Mouse (Mus musculus) liver, embryonic 16.5 days (tissue): ENCODE measurements around the gene Fyn. TPM values are rescaled to one million over a fixed set of nuclear protein-coding genes. Genes with fewer than 3 reads are reported as not detected.

ENCODE experiments used
- ATAC-seq: fragments of 200-750 bp; cut with Nextera tagmentation; 2 replicates; pipeline ENCODE4 v1.8.0; 2017; ENCODE audit warnings: low read depth, mild to moderate bottlenecking, moderate number of reproducible peaks, moderate library complexity
- H3K27ac ChIP-seq: fragments of 300-500 bp; sonication (generic); 2 replicates; pipeline ENCODE4 v1.5.1; 2014; ENCODE audit warnings: mild to moderate bottlenecking, low read length
- H3K27me3 ChIP-seq: fragments of 300-500 bp; sonication (generic); 2 replicates; pipeline ENCODE4 v1.6.1; 2014; ENCODE audit warnings: low read depth, low read length, mixed read lengths; ENCODE audit not compliant: control insufficient read depth, insufficient read depth
- H3K36me3 ChIP-seq: fragments of 300-500 bp; sonication (generic); 2 replicates; pipeline ENCODE4 v1.6.1; 2014; ENCODE audit warnings: mild to moderate bottlenecking; ENCODE audit not compliant: control insufficient read depth, insufficient read depth
- H3K4me1 ChIP-seq: fragments of 300-500 bp; sonication (generic); 2 replicates; pipeline ENCODE4 v1.6.1; 2014; ENCODE audit warnings: low read depth, low read length, mixed read lengths; ENCODE audit not compliant: control insufficient read depth
- H3K4me2 ChIP-seq: fragments of 300-500 bp; sonication (generic); 2 replicates; pipeline ENCODE4 v1.6.1; 2014; ENCODE audit warnings: low read depth, low read length, mixed read lengths
- H3K4me3 ChIP-seq: fragments of 300-500 bp; sonication (generic); 2 replicates; pipeline ENCODE4 v1.5.1; 2014; ENCODE audit warnings: low read depth, mild to moderate bottlenecking, low read length
- H3K9ac ChIP-seq: fragments of 300-500 bp; sonication (generic); 2 replicates; pipeline ENCODE4 v1.6.1; 2014; ENCODE audit warnings: low read depth, low read length
- H3K9me3 ChIP-seq: fragments of 300-500 bp; sonication (generic); replicated peaks from 2 replicates; pipeline ENCODE4 v1.6.1; 2016; ENCODE audit warnings: low read length; ENCODE audit not compliant: control insufficient read depth
- WGBS: fragments of 180-500 bp; shearing (Covaris S2); extraction: QIAGEN DNeasy Blood & Tissue Kit; methylation state at CpG from one replicate; pipeline ENCODE4 v1.1.7; 2014; ENCODE audit not compliant: insufficient replicate concordance; 5-methylcytosine and 5-hydroxymethylcytosine counted together
- polyA plus RNA-seq: library from polyadenylated mRNA; unstranded; fragments of >200 nt; fragmentation: Nextera tagmentation; extraction: Ambion mirVana; gene quantifications from 2 replicates; pipeline ENCODE4 v1.2.1, GENCODE M21; 2015

Gene Fyn
- polyA plus RNA-seq, 1 experiment from 2014 or later = 5.9 TPM

GRCm38 (mm10) chr10:39403706-39404105 is 35.1 kb downstream of the Fyn start:
- Histone ChIP-seq H3K4me1 (no peaks in the 10 kb centered on the region; the same call in 1 of the 2 replicates), H3K27ac (no peak overlapping the region), H3K4me2 (no peak overlapping the region), H3K36me3 (no peaks in the 10 kb centered on the region; the same call in 1 of the 2 replicates), H3K27me3 (no peaks in the 10 kb centered on the region), H3K9me3 (no peaks in the 10 kb centered on the region), H3K4me3 (no peak overlapping the region), H3K9ac (no peak overlapping the region)
- ATAC-seq = no peak
- 73% methylated on average over 6 of the region's 6 CpGs for WGBS

DNA sequence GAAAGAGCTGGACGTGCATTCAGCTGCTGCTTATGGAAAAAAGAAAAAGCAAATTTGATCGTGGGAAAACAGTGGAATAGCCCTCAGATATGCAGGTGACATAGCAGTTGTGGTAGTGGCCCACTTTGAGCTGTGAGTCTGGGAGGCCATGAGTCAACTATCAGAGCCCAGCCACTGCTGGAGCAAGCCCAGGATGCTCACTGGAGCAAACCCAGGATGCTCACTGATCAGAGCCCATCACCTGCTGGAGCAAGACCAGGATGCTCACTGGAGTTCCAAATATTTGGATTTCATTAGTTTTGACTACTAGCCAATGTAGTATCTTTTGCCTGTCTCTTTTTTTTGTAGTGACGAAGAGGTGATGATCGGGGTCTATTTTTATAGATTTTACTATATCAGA is 35.5 kb downstream of the Fyn start:
- WGBS = 66% methylated on average over 4 of the region's 4 CpGs
- Histone ChIP-seq H3K9ac (no peak overlapping the region), H3K4me3 (no peak overlapping the region), H3K4me2 (no peak overlapping the region), H3K36me3 (no peaks in the 10 kb centered on the region), H3K27me3 (no peaks in the 10 kb centered on the region), H3K9me3 (no peaks in the 10 kb centered on the region), H3K27ac (no peak overlapping the region), H3K4me1 (no peaks in the 10 kb centered on the region; the same call in 1 of the 2 replicates)
- no peak for ATAC-seq

DNA sequence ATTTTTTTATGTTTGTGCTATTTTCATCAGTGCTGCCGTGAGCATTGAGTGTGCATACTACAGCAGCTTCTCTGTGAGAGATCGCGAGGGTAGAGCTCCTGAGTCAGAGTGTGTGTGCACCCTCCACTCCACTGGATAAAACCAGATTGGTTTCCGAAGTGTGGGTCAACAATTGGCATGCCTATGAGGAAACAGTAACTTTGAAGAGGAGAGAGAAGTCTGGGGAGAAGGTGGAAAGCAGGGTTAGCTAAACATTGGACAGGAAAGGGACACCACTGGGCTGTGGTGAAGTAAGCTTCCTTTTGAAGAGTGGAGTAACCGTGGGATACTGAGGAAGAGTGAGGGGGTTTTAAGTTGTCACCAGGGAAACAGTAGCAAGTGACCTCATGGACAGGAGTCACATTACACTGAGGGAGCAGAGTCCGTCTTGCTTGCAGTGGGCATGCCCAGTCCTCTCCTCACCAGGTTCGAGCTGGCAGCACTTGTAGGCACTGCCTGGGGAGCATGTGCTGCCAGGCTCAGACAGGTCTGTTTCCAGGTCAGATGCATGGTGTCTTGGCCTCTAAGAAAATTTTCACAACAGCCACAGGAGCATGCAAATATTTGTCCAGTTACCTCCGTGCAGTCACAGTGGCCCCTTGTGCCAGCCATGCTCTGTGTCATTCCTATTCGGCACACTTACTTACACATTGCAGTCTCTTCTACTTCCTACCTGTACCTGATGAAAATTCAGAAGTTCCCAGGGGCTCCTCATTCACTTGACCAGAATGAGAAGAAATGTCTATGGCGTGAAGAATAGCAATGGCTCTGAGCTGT is 37.5 kb downstream of the Fyn start:
- H3K9ac ChIP-seq = no peak overlapping the region
- 52% methylated on average over 10 of the region's 10 CpGs for WGBS
- H3K27me3 ChIP-seq = no peaks in the 10 kb centered on the region
- H3K4me3 ChIP-seq = no peak overlapping the region
- no peaks in the 10 kb centered on the region; the same call in 1 of the 2 replicates for H3K4me1 ChIP-seq
- H3K27ac ChIP-seq = no peak overlapping the region
- ATAC-seq = peak; percentile 48; the same call in 1 of the 2 replicates
- H3K4me2 ChIP-seq = no peak overlapping the region
- H3K9me3 ChIP-seq = no peaks in the 10 kb centered on the region
- H3K36me3 ChIP-seq = no peaks in the 10 kb centered on the region

DNA sequence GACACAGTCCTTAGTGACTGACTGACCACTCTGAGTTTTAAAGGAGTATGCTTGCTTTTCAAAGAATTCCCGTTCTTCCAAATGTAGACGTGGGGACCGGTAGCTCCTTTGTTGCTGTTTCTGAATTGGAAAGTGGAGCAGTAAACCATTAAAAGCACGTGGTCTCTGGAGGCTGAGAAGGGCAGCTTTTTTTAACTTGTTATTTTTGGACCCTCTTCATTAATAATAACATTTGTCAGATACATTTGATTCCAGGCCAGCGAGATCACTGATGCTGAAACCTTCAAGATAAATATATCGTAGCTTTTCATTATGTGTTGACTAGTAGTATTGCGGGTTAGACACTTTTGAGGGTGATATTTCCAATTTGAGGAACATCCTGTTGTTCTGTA is 38.1 kb downstream of the Fyn start:
- Histone ChIP-seq H3K4me3 (no peak overlapping the region), H3K4me1 (peaks cover 2% of the 10 kb centered on the region; the same call in 1 of the 2 replicates), H3K36me3 (no peaks in the 10 kb centered on the region), H3K9me3 (no peaks in the 10 kb centered on the region), H3K27ac (no peak overlapping the region), H3K9ac (no peak overlapping the region), H3K4me2 (no peak overlapping the region), H3K27me3 (no peaks in the 10 kb centered on the region)
- 77% methylated on average over 7 of the region's 7 CpGs for WGBS
- no peak for ATAC-seq

GRCm38 (mm10) chr10:39407553-39407952 is 38.9 kb downstream of the Fyn start:
- no peaks in the 10 kb centered on the region for H3K9me3 ChIP-seq

DNA sequence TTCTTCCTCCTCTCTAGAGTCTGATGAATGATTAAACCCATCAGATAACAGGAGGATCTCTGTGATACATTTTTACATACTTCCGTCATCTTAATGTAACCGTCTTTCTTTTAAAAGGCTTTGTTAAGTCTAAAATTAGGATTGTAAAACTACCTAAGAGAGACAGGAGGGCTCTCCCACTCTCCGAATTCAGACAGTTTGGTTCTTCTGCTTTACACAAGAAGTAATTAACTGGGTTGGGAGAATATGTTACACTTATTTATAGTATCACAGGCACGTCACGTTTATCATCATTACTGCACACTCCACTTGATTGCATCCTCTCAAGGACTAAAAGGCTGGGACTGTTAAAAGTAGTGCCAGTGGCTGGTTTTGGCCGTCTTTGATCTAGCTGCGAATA is 40.9 kb downstream of the Fyn start:
- peaks cover 12% of the 10 kb centered on the region for H3K4me1 ChIP-seq
- H3K4me2 ChIP-seq = no peak overlapping the region
- H3K9me3 ChIP-seq = no peaks in the 10 kb centered on the region
- no peaks in the 10 kb centered on the region for H3K27me3 ChIP-seq
- ATAC-seq = no peak
- no peak overlapping the region for H3K9ac ChIP-seq
- H3K27ac ChIP-seq = no peak overlapping the region
- H3K36me3 ChIP-seq = no peaks in the 10 kb centered on the region
- H3K4me3 ChIP-seq = no peak overlapping the region
- 63% methylated on average over 7 of the region's 7 CpGs for WGBS

More at GRCm38 (mm10) chr10:39407553-39407952, 38.9 kb downstream of the Fyn start:
- no peak overlapping the region for H3K4me2 ChIP-seq
- H3K4me1 ChIP-seq = peaks cover 9% of the 10 kb centered on the region
- ATAC-seq = no peak
- no peak overlapping the region for H3K4me3 ChIP-seq
- WGBS = 60% methylated on average over 2 of the region's 2 CpGs
- H3K36me3 ChIP-seq = no peaks in the 10 kb centered on the region
- no peak overlapping the region for H3K27ac ChIP-seq
- no peaks in the 10 kb centered on the region for H3K27me3 ChIP-seq
- no peak overlapping the region for H3K9ac ChIP-seq

DNA sequence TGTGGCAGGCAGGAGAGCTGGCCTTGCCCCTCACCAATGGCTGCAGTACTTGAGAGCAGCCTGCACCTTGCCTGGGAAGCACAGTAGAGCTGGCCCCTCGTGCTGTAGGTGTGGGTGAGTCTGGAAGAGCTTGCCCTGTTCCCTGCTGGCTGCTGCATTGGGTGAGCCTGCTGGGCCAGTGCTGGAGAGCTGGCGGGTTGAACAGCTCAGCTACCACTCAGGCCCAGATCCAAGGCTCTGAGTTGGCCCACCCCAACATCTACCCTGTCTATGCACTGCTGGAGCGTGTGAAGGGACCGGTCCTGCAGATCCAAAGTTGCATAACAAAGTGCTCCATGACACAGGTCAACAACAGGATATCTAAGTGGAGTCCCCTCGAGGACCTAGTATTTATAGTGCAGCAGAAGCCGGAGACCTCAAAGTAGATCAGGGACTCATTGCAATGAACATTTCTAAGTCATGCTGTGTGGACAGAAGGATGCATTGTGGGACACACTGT is 41.5 kb downstream of the Fyn start:
- no peak overlapping the region for H3K4me3 ChIP-seq
- H3K9me3 ChIP-seq = no peaks in the 10 kb centered on the region
- no peak overlapping the region for H3K9ac ChIP-seq
- H3K36me3 ChIP-seq = no peaks in the 10 kb centered on the region
- no peaks in the 10 kb centered on the region for H3K27me3 ChIP-seq
- 71% methylated on average over 6 of the region's 6 CpGs for WGBS
- peaks cover 12% of the 10 kb centered on the region for H3K4me1 ChIP-seq
- no peak for ATAC-seq
- no peak overlapping the region for H3K4me2 ChIP-seq
- H3K27ac ChIP-seq = no peak overlapping the region

- H3K27ac ChIP-seq = no peak overlapping the region
- no peaks in the 10 kb centered on the region for H3K27me3 ChIP-seq
- H3K36me3 ChIP-seq = no peaks in the 10 kb centered on the region
- no peak overlapping the region for H3K4me2 ChIP-seq
- peak; percentile 13; the same call in 1 of the 2 replicates for ATAC-seq
- H3K9me3 ChIP-seq = no peaks in the 10 kb centered on the region
- WGBS = 43% methylated on average over 8 of the region's 8 CpGs
- peaks cover 12% of the 10 kb centered on the region for H3K4me1 ChIP-seq
- no peak overlapping the region for H3K9ac ChIP-seq
- H3K4me3 ChIP-seq = no peak overlapping the region
These were observed 43.4 kb downstream of the Fyn start for GRCm38 (mm10) chr10:39411857-39412559.
